Mouse (Mus musculus) ES-E14 (cell line): ENCODE results near the gene Zscan25. TPM values are rescaled to one million over a fixed set of nuclear protein-coding genes. Genes with fewer than 3 reads are reported as not detected.
"Not testable (repeated sequence)": the region's sequence is repeated elsewhere in the genome, so short reads cannot be mapped to it uniquely, and the experiment has no call there.

ENCODE experiments used
- DNase-seq: peaks from one replicate; pipeline ENCODE4 v3.0.0-alpha.2; 2013; ENCODE audit warnings: low read depth, low spot score
- H3K27ac ChIP-seq: 2 replicates; pipeline ENCODE4 v1.5.1; 2012; ENCODE audit warnings: low read depth, mild to moderate bottlenecking, low read length, moderate library complexity, mixed read lengths; ENCODE audit not compliant: poor library complexity, insufficient read depth, severe bottlenecking
- H3K36me3 ChIP-seq: 2 replicates; pipeline ENCODE4 v1.6.1; 2012; ENCODE audit warnings: mild to moderate bottlenecking, low read length, moderate library complexity, mixed read lengths; ENCODE audit not compliant: control insufficient read depth, poor library complexity, insufficient read depth, severe bottlenecking
- H3K4me1 ChIP-seq, 2 experiments: fragments of 150-350 bp in 1 of 2; sonication (generic) in 1 of 2; 2 replicates each; pipeline ENCODE4 v1.6.1; 2012; ENCODE audit warnings: low read length in 2 of 2, mild to moderate bottlenecking in 1 of 2, mixed read lengths in 1 of 2; ENCODE audit not compliant: control insufficient read depth in 2 of 2, insufficient read depth in 2 of 2, poor library complexity in 1 of 2
- H3K4me3 ChIP-seq, 2 experiments: fragments of 150-350 bp in 1 of 2; sonication (generic) in 1 of 2; 2 replicates each; pipeline ENCODE4 v1.5.1; 2012; ENCODE audit warnings: low read length in 2 of 2, low read depth in 1 of 2, mild to moderate bottlenecking in 1 of 2, mixed read lengths in 1 of 2; ENCODE audit not compliant: insufficient read depth in 1 of 2, poor library complexity in 1 of 2, severe bottlenecking in 1 of 2
- H3K9ac ChIP-seq: 2 replicates; pipeline ENCODE4 v1.6.1; 2012; ENCODE audit warnings: low read depth, mild to moderate bottlenecking, low read length, mixed read lengths; ENCODE audit not compliant: poor library complexity, insufficient read depth, severe bottlenecking
- H3K9me3 ChIP-seq: fragments of 150-350 bp; sonication (generic); 2 replicates; pipeline ENCODE4 v1.6.1; 2012; ENCODE audit warnings: low read depth, mild to moderate bottlenecking, low read length; ENCODE audit not compliant: control insufficient read depth, insufficient read depth
- CHD2 ChIP-seq: IDR thresholded peaks from 2 replicates; pipeline ENCODE4 v1.6.1; 2014; ENCODE audit warnings: mild to moderate bottlenecking, low read depth, low read length, inconsistent platforms
- HCFC1 ChIP-seq: IDR thresholded peaks from 2 replicates; pipeline ENCODE4 v1.6.1; 2012; ENCODE audit warnings: low read length, inconsistent platforms, borderline replicate concordance; ENCODE audit not compliant: insufficient read depth
- MAFK ChIP-seq: IDR thresholded peaks from 2 replicates; pipeline ENCODE4 v1.6.1; 2014; ENCODE audit warnings: mild to moderate bottlenecking, low read depth, low read length, inconsistent platforms; ENCODE audit not compliant: insufficient read depth
- ZC3H11A ChIP-seq: IDR thresholded peaks from 2 replicates; pipeline ENCODE4 v1.6.1; 2012; ENCODE audit warnings: low read depth, mild to moderate bottlenecking, inconsistent platforms, low read length, borderline replicate concordance
- ZNF384 ChIP-seq: IDR thresholded peaks from 2 replicates; pipeline ENCODE4 v1.6.1; 2012; ENCODE audit warnings: low read depth, low read length, inconsistent platforms
- in situ Hi-C, 2 experiments: fragments of 600-800 bp; cut with MboI; formaldehyde crosslinking; loops; one replicate each; pipeline ENCODE4 v1.15.1; 2025; ENCODE audit warnings: low sequenced_read_pairs in 2 of 2, inconsistent platforms in 1 of 2; ENCODE audit not compliant: unreplicated experiment in 2 of 2
- total RNA-seq: library from RNA; depleted of rRNA; stranded (reverse); fragments of 300-350 nt; gene quantifications from 2 replicates; pipeline ENCODE4 v1.2.3, GENCODE M21; 2012

The Zscan25 gene
- total RNA-seq, 1 experiment: 16.8 TPM

- DNase-seq: no peak
- in situ Hi-C loops: no loop called here
- H3K27ac ChIP-seq: no peak overlapping the region
These were observed 45.7 kb upstream of the Zscan25 start for GRCm38 (mm10) chr5:145234636-145235035.

GRCm38 (mm10) chr5:145249520-145249919, 30.8 kb upstream of the Zscan25 start:
- Histone ChIP-seq H3K27ac (no peak overlapping the region), H3K9me3 (no peaks in the 10 kb centered on the region), H3K4me3 (no peak overlapping the region), H3K36me3 (peaks cover 18% of the 10 kb centered on the region), H3K9ac (no peak overlapping the region), H3K4me1 (no peaks in the 10 kb centered on the region)
- DNase-seq: no peak
- TF ChIP-seq MAFK (peak; percentile 71), ZNF384 (no peak)
- in situ Hi-C loops: no loop called here

More at GRCm38 (mm10) chr5:145234636-145235035, 45.7 kb upstream of the Zscan25 start:
- peaks cover 0 to 7% of the 10 kb centered on the region in 2 experiments; a peak in 2 of 4 replicates for H3K4me1 ChIP-seq
- H3K9me3 ChIP-seq: no peaks in the 10 kb centered on the region
- H3K4me3 ChIP-seq: no peak overlapping the region
- no peak overlapping the region for H3K9ac ChIP-seq
- no peak for TF ChIP-seq HCFC1
- TF ChIP-seq MAFK: no peak
- no peak for TF ChIP-seq ZNF384
- TF ChIP-seq CHD2: no peak
- no peak for TF ChIP-seq ZC3H11A
- peaks cover 39% of the 10 kb centered on the region for H3K36me3 ChIP-seq

GRCm38 (mm10) chr5:145273568-145273967, 6.7 kb upstream of the Zscan25 start:
- H3K27ac ChIP-seq, H3K4me3 ChIP-seq, H3K4me1 ChIP-seq, H3K9ac ChIP-seq, in situ Hi-C loops, H3K9me3 ChIP-seq, DNase-seq, H3K36me3 ChIP-seq: not testable (repeated sequence)

GRCm38 (mm10) chr5:145279948-145280347, 352 bp upstream of the Zscan25 start:
- Histone ChIP-seq H3K4me1 (peaks cover 0 to 2% of the 10 kb centered on the region in 2 experiments; a peak in 1 of 4 replicates), H3K36me3 (peaks cover 20% of the 10 kb centered on the region), H3K27ac (no peak overlapping the region), H3K4me3 (no peak overlapping the region), H3K9me3 (no peaks in the 10 kb centered on the region), H3K9ac (no peak overlapping the region)
- no peak for DNase-seq
- in situ Hi-C loops: no loop called here
- TF ChIP-seq CHD2 (no peak), HCFC1 (no peak), ZNF384 (no peak), MAFK (no peak), ZC3H11A (no peak)

GRCm38 (mm10) chr5:145288382-145288781, 8.1 kb downstream of the Zscan25 start:
- H3K27ac ChIP-seq: no peak overlapping the region
- H3K4me3 ChIP-seq: no peak overlapping the region
- no peak for TF ChIP-seq ZNF384
- no peak for TF ChIP-seq ZC3H11A
- TF ChIP-seq MAFK: no peak
- H3K9me3 ChIP-seq: no peaks in the 10 kb centered on the region
- in situ Hi-C loops: no loop called here
- H3K9ac ChIP-seq: no peak overlapping the region
- no peaks in the 10 kb centered on the region for H3K4me1 ChIP-seq
- DNase-seq: no peak
- H3K36me3 ChIP-seq: peaks cover 70% of the 10 kb centered on the region
